Mouse (Mus musculus) induced T-regulatory cell, adult 2 months (primary cell): ENCODE measurements around the gene Dlx6.

Source experiments
- DNase-seq: peaks from one replicate; pipeline ENCODE4 v3.0.0-alpha.2; 2012; ENCODE audit warnings: low read depth

Gene Dlx6

DNA sequence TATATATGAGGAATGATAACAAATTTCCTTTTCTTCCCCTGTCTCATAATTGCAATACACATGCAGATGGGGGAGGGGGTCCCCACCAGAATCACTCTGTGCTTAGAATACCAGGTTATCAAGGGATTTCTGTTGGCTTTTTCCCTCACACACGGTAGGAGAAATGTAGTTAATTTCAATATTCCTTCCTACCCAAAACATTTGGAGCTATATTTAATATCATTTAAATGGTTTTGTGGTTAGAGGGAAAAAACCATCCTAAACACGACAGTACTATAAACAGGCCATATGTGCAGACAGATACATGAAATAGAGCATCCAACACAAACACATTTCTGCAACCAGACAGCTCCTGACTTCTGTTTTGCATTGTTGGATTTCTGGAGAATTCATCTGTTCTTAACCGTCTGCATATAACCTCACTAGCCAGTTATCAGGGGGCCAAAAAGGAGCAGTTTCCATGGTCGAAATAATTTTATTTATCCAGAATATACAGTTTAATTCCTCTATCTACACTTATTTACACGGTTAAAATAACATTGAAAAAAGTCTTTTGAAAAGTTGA, 14.3 kb downstream of the Dlx6 start:
- DNase-seq: no peak

DNA sequence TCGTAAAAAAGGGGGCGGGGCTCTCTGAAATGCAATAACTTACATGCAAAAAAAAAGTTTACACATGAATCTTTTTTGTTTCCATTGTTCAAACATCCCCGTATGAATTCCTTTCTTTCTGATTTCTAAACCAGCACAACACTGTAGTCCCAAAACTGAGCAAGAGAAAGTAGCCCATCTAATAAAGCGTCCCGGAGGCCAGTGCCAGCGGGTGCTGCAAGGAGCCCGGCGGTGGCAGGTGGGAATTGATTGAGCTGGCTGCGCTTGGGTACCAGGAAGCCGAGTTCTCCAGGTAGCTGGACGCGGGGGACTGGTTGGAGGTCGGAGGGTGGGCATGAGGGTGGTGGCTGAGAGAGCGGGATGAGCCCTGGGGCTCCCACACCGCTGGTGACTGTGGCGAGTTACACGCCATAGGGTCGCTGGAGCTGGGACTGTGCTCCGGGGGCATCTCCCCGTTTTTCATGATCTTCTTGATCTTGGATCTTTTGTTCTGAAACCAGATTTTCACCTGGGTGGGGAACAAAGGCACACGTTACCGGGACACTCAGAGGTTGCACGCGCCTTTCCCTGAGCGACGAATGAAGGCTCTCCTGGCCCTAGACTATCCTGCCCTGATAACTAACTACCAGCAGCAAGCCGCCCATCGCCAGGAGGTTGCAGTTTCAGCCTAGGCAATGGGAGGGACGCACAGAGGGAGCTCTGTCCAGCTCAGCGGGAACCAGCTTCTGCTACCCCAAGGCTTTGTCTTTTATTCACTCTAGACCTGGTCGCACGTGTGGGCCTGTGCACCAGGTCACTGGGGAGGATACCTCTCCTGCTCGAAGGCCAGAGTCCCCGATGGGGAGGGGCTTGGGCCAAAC, 15.1 kb downstream of the Dlx6 start:
- DNase-seq: no peak

DNA sequence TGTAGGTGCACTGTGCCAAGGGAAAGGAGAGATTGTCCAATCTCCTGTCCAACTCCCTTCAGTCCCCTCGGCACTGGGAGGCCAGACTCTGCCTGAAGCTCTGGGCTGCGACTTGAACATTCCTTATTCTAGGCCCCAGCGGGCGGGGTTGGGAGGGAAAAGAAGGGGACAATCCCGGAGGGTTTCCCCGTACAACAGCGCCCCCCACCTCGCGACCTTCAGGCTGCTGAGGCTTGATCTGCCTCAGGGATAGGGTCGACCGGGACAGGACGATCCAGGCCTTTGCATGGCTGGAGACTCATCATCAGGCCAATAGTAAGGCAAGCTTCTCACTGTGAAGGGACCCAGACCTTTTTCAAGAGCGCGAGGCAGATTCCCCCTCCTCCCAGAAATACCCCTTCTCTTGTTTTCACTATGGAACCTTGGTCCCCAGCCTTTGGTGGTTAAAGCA, 15.7 kb downstream of the Dlx6 start:
- no peak for DNase-seq

DNA sequence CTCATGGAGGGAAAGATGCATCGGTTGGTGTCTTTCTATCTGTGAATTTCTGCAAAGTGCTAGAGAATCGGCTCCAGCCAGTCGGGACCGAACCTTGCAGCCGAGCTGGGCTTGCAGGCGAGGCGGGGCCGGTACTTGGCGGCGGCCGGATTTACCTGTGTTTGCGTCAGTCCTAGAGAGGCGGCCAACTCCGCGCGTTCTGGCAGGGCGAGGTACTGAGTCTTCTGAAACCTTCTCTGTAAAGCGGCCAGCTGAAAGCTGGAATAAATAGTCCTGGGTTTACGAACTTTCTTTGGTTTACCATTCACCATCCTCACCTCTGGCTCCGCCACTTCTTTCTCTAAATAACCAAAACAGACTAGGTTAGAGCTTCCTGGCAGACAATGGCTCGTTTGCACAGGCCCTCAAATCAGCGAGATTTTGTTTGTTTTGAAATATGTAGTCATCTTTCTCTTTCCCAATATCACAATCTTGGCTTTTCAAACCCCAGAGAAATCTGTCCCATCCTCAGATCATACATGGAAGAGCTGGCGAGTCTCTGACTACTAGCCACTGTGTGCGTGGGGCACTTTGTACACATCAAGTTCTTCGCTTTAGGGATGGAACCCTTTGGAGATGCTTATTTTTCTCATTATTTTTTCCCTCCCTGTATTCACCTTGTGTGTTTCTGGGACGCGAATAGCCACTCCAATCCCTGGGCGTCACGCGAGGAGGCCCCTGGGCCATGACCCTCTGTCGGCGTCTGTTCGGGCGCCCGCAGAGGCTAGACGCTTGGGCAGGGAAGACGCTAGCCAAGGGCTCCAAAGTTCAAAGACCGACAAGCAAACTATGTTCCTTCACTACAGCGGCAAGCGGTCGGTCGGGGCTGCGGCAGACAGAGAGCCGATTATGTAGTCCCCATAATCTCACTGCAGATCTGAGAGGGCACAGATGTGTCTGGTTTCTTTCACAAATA, 16.5 kb downstream of the Dlx6 start:
- no peak for DNase-seq

DNA sequence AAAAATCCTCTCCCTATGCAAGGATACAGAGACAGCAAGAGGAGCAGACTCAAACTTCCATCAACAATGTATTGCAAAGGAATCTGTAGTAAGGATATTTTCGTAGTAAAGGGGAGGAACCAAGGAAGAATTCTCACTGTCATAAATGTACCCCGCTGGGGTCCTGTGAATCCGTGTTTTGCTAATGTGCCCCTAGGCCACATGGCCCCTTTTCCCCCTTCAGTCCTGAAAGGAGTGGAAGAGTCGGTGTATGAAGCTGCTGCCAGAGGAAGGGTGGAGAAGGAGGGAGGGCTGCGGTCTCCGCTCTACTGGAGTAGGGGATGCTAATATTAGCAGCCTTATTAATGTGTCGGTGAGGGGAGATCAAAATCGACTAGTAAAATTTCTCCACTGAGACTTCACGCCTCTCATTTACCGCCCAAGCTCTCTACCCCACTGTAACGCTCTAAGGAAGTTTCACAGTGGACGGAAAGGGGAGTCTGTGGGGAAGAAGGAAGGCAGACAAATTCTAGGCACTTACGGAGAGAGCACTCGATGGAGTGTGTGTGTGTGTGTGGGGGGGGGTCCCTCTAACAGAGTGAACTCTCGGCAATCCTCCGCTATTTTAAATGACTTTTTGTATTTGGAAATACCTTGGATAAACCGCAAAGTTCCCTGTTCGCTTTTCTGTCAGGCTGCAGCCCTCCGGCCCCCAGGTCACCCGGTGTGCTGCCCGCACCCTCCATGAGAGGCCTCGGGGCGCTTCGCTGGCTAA, 17.4 kb downstream of the Dlx6 start:
- no peak for DNase-seq

DNA sequence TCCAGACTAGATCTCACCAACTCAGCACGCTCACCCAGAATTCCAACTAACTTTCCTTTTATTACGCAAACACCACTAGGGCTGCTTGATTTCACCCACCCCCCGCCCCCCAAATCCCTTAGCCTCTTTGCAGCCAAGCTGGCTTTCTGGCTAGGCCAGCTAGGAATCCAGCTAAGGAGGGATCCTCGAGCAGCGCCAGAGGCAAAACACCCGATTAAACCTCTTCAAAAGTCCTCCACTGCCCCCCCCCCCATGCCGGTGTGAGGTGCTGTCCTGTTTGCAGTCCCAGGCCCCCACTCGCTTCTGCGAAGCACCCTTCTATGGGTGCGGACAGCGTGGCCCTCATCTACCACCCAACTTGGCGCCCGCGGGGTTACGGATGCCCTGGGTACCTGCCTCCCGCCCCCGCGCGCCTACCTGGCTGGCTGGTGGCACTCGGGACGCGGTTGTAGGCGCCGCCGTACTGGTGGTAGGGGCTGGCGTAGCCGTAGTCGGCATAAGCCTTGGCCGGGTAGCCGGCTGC, 18.0 kb downstream of the Dlx6 start:
- DNase-seq: no peak

DNA sequence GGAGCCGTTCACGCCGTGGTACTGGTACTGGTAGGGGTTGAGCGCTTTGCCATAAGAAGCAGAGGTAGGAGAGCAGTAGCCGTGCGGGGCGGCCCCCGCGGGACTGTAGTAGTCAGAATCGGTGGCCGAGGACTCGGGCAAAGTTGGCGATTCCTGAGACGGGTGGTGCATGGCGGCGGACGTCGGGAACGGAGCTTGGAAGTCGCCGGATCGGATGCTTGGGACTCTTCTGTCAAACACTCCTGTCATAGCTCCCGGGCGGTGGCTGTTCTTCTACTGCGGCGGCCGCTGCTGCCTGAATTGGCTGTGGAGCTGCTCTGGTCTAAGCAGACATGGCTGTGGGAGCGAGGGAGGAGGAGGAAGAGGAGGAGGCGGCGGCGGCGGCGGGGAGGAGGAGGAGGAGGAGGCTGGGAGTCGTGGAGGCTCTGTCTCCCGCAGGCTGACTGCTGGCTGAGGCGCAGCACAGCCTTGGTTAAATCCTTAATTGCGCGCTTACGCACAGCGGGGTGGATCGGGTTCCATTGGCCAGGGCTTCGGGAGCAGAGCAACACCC, 18.6 kb downstream of the Dlx6 start, which contains the start of gene Dlx5:
Dlx5 (minus strand) TSS at position 448 of the 553 bp plus-strand sequence.
- DNase-seq: no peak

DNA sequence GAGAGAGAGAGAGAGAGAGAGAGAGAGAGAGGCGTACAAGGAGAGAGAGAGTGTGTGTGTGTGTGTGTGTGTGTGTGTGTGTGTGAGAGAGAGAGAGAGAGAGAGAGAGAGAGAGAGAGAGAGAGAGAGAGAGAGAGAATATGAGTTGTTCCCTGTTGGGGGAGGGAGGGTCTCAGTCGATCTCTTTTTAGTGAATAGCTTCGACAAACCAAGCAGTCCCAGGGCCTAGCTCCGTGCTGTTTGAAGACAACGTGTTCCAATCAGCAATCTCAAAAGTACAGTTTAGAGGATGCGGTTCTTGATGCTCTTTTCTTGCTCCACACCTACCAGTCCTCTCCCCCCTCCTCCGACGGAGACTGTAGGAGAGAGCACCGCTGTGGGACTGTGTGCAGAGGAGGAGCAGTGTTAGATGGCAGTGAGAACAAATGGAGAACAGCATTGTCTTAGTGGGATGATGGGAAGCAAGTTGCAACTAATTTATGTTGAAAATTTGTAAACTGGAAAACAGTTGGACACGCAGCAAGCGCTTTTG, 19.2 kb downstream of the Dlx6 start:
- no peak for DNase-seq

DNA sequence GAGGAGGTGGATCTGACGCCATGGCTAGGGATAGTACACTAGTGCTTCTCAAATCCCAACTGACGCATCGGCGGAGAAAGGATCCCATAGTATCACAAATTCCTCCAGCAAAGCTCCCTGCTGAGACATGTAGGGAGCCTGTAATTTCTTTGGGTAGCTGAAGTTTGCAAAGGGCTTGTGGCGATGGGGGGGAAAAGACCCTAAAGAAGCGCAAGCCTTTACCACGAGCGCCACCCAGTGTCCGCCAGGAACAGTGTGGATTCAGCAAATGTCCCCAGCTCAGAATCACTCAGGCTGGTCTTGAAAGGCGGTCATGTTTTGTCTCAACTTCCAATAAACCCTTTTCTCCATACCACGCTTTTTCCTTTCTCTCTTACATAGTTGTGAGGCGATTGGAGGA, 21.8 kb downstream of the Dlx6 start:
- DNase-seq: no peak

DNA sequence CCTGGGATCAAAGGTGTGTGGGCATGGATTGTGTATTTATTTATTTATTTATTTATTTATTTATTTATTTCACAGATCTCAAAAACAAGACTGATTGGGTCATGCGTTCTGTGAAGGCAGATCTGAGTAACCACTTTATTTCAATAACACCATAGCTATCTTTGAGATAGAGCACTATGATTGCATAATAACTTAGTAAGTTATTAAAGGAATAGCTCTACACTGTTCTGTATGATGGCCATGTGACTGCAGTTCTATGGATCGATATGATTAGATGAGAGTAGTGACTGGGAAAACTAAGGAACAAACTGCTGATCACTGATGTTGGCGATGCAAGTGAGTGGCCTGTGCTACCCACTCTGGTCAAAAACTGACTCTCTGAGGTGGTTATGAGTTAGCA, 23.1 kb downstream of the Dlx6 start:
- no peak for DNase-seq

DNA sequence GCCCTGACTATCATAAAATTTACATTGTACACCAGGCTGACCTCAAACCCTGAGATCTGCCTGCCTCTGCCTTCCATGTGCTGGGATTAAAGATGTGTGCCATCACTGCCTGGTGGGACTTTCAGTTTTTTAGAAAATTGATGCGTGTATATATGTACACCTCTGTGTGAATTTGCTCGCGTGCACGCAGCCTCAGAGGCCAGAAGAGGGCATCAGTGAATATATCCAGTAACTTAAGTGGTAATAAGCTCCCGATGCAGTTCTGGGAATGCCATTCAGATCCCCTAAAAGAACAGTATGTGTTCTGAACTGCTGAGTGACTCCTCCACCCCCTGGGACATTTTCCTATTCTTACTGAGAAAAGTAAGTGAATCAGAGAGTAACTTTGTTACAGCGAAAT, 26.9 kb downstream of the Dlx6 start:
- DNase-seq: no peak

DNA sequence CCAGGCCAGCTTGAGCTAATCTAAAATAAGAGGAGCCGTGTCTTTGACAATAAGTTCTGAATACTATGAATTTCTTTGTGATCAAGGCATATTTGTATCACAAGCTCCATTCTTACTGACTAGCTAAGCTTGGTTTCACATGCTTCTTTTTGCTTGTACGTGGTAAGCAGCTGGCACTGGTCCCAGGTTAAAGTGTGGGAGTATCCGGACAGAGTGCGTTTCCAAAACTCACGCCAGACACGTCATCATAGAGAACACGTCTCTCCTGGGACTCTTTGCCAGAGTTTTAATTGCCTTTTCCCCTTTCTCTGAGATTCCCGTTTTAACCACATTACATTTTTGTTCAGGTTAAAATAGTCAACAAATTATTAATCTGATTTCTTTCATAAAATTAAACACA, 46.5 kb downstream of the Dlx6 start:
- no peak for DNase-seq

DNA sequence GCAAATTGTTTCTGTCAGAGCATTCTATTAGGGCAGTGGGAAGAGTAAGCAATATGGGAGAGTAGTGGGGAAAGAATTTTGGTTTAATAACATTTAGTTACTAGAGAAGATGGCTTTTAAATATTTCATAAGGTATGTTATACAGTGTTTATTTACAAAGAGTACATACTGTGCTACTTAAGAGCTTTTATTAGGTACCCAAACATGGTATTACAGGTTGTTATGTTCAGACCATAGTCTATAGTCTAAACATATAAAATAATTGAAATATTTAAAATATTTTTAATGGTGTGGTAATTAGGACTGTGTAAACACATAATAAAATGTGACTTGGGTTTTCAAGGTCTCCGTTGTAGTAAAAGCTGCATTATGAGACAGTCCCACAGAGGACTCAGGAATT, 51.2 kb downstream of the Dlx6 start:
- no peak for DNase-seq

DNA sequence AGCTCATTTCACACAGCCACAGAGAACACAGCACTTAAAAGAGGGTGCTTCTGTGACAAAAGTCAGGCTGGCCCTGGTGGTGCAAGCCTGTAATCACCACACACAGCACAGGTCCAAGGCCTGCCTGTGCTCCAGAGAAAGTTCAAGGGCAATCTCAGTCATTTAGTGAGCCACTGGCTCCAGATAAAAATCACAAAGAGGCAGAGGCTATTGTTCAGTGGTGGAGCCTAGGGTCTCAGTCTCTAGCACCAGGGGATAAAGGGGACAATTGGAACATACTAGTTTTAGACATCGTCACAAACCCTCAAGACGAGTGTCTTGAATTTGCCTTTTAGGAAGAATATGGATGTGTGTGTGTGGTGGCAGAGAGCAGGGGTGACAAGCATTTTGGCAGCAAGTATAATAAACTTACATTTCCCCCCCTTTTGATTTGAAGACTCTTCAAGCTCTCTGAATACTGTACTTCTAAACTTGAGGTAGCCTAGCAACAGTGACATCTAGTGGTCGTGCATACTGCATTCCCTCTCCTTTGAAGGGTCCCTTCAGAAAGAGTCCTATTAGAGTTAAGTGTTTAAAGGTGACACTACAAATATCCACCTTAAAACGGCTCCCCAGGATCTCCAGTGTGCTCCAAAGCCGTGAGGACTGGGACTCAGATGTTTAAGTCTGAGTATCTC, 51.9 kb downstream of the Dlx6 start:
- DNase-seq: peak; percentile 43

DNA sequence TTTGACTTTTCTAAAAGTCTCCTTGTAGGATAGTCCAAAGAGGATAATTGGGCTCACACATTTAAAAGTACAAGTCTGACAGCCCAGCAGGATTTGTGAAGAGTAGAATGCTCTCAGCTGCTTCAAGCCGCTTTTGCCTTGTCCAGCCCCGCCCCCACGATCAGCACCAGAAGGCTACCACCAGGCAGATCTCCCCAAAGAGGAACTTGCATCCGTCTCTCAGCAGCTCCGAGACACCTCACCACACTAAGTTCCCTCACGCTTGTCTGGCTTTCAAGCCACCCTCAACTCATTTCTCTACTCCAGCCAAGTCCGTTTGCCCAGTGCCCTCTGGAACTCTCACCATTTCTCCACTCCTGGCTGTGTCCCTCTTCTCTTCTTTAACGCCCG, 52.4 kb downstream of the Dlx6 start:
- peak; percentile 0 for DNase-seq

DNA sequence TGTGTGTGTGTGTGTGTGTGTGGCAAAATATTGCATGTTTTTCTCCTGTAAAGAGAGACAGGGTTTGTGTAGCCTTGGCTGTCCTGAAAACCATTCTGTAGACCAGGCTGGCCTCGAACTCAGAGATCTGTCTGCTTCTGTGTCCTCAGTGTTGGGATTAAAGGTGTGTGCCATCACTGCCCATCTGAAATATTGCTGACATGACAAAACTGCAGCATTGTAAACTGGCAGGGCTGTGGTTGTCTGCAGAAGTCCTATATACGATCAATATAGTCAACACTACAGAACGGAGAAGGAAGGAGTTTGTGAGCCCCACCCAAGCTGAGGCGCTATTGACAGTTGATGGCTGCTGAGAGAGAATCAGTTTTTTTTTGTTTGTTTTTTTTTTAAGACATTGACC, 54.2 kb downstream of the Dlx6 start:
- DNase-seq: no peak
